Mouse (Mus musculus) hindbrain, embryonic 14.5 days (tissue): ENCODE results near the gene Bcas3. TPM values are rescaled to one million over a fixed set of nuclear protein-coding genes. Genes with fewer than 3 reads are reported as not detected.
A peak's percentile ranks its signal among the peaks of the same experiment; 100 is the strongest.

Experiments
- ATAC-seq: fragments of 200-750 bp; cut with Nextera tagmentation; 2 replicates; pipeline ENCODE4 v1.8.0; 2017; ENCODE audit warnings: moderate number of reproducible peaks, mild to moderate bottlenecking, moderate TSS enrichment, moderate library complexity; ENCODE audit not compliant: low FRiP score
- DNase-seq: peaks from one replicate; pipeline ENCODE4 v3.0.0-alpha.2; 2015; ENCODE audit warnings: low spot score
- H3K27ac ChIP-seq: fragments of 300-500 bp; sonication (generic); 2 replicates; pipeline ENCODE4 v1.5.1; 2014; ENCODE audit warnings: mild to moderate bottlenecking, moderate library complexity
- H3K27me3 ChIP-seq: fragments of 300-500 bp; sonication (generic); 2 replicates; pipeline ENCODE4 v1.6.1; 2014; ENCODE audit warnings: mild to moderate bottlenecking, low read length, mixed read lengths; ENCODE audit not compliant: control insufficient read depth, insufficient read depth
- H3K36me3 ChIP-seq: fragments of 300-500 bp; sonication (generic); replicated peaks from 2 replicates; pipeline ENCODE4 v1.6.1; 2014; ENCODE audit not compliant: control insufficient read depth, insufficient read depth
- H3K4me1 ChIP-seq: fragments of 300-500 bp; sonication (generic); replicated peaks from 2 replicates; pipeline ENCODE4 v1.6.1; 2014; ENCODE audit warnings: antibody characterized with exemption, low read length, mixed read lengths; ENCODE audit not compliant: control insufficient read depth, insufficient read depth
- H3K4me2 ChIP-seq: fragments of 300-500 bp; sonication (generic); replicated peaks from 2 replicates; pipeline ENCODE4 v1.6.1; 2014; ENCODE audit warnings: mild to moderate bottlenecking, moderate library complexity
- H3K4me3 ChIP-seq: fragments of 300-500 bp; sonication (generic); replicated peaks from 2 replicates; pipeline ENCODE4 v1.5.1; 2014; ENCODE audit warnings: mild to moderate bottlenecking, low read length
- H3K9ac ChIP-seq: fragments of 300-500 bp; sonication (generic); 2 replicates; pipeline ENCODE4 v1.6.1; 2014
- H3K9me3 ChIP-seq: fragments of 300-500 bp; sonication (generic); 2 replicates; pipeline ENCODE4 v1.6.1; 2016; ENCODE audit warnings: low read length; ENCODE audit not compliant: control insufficient read depth
- WGBS: fragments of 180-500 bp; shearing (Covaris S2); extraction: QIAGEN DNeasy Blood & Tissue Kit; methylation state at CpG from one replicate; pipeline ENCODE4 v1.1.7; 2014; 5-methylcytosine and 5-hydroxymethylcytosine counted together
- polyA plus RNA-seq: library from polyadenylated mRNA; unstranded; fragments of >200 nt; fragmentation: Nextera tagmentation; extraction: Ambion mirVana; gene quantifications from 2 replicates; pipeline ENCODE4 v1.2.1, GENCODE M21; 2014

Gene Bcas3
- 29.2 and 36.5 TPM in 2 replicates for polyA plus RNA-seq

DNA sequence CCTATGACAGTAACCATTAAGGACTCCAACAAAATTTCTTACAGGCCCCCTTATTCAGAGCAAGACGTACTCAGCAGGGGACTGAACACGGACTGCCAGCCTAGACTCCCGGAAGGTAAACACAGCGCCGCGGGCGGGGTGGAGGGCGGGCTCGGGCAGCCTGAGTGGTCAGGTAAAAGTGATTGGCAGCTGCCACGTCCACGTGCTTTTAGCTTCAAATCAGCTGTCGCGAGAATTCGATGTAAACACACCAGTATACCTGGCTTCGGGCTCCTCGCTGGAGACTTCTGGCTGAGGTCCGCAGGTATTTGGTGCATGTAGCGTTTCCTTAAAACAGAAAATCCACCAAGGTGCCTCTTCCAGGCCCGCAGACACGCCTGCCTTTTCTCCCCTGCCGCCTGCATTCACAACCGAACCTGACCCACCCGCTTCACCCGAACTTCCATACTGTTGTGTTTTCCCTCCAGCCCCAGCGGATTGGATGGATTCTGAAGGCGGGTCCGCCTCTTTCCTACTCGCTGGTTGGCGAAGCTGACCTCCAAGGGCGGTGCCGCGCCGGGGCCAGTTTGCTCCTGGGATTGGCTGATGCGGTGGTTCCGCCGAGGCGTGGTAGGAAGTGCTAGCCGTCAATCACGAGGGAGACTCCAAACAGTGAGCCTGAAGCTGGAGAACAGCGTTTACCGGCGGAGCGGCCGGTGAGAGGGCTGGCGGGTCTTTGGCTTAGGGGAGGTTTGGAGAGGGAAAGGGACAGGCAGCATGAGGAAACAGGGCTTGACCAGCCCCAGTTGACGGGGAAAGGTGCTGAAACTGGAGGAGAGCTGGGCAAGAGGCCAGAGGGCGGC lies at the start of gene Bcas3:
Gene Bcas3, plus strand, starts transcription at position 629 of the 842 bp plus-strand sequence.
- H3K4me2 ChIP-seq = peak within 1 kb of the TSS; percentile 65
- peaks cover 10% of the 10 kb centered on the region; the same call in 1 of the 2 replicates for H3K36me3 ChIP-seq
- H3K27me3 ChIP-seq = no peaks in the 10 kb centered on the region
- WGBS = under 1% methylated on average over 47 of the region's 47 CpGs
- peak; percentile 99 for ATAC-seq
- DNase-seq = peak; percentile 96
- H3K4me1 ChIP-seq = peaks cover 8% of the 10 kb centered on the region; the same call in 1 of the 2 replicates
- H3K9ac ChIP-seq = peak within 1 kb of the TSS; percentile 68
- H3K9me3 ChIP-seq = no peaks in the 10 kb centered on the region
- peak within 1 kb of the TSS; percentile 57 for H3K4me3 ChIP-seq
- no peak within 1 kb of the TSS for H3K27ac ChIP-seq

- H3K9ac ChIP-seq = no peak overlapping the region
- H3K4me1 ChIP-seq = no peaks in the 10 kb centered on the region; the same call in 1 of the 2 replicates
- H3K27ac ChIP-seq = no peak overlapping the region
- H3K27me3 ChIP-seq = no peaks in the 10 kb centered on the region
- no peaks in the 10 kb centered on the region for H3K9me3 ChIP-seq
- ATAC-seq (no peak), DNase-seq (no peak)
- no peaks in the 10 kb centered on the region for H3K36me3 ChIP-seq
- H3K4me2 ChIP-seq = no peak overlapping the region
- no peak overlapping the region for H3K4me3 ChIP-seq
- WGBS = 69% methylated on average over 4 of the region's 4 CpGs
These were observed 46.2 kb upstream of the Bcas3 start for GRCm38 (mm10) chr11:85306577-85307260.

GRCm38 (mm10) chr11:85308799-85309198 lies 44.2 kb upstream of the Bcas3 start:
- Histone ChIP-seq H3K9me3 (no peaks in the 10 kb centered on the region), H3K9ac (no peak overlapping the region), H3K27me3 (no peaks in the 10 kb centered on the region), H3K36me3 (no peaks in the 10 kb centered on the region), H3K27ac (no peak overlapping the region), H3K4me2 (no peak overlapping the region), H3K4me3 (no peak overlapping the region), H3K4me1 (peaks cover 17% of the 10 kb centered on the region)
- ATAC-seq (no peak), DNase-seq (no peak)
- 83% methylated on average over 2 of the region's 2 CpGs for WGBS

GRCm38 (mm10) chr11:85310407-85310712 lies 42.6 kb upstream of the Bcas3 start:
- WGBS = 3% methylated on average over 15 of the region's 15 CpGs
- H3K27ac ChIP-seq = peak overlapping the region; percentile 70; the same call in 1 of the 2 replicates
- no peak for DNase-seq
- ATAC-seq = no peak
- H3K4me3 ChIP-seq = peak overlapping the region; percentile 83
- H3K36me3 ChIP-seq = no peaks in the 10 kb centered on the region
- no peaks in the 10 kb centered on the region for H3K9me3 ChIP-seq
- H3K4me2 ChIP-seq = peak overlapping the region; percentile 95
- peaks cover 24% of the 10 kb centered on the region for H3K4me1 ChIP-seq
- no peaks in the 10 kb centered on the region for H3K27me3 ChIP-seq
- peak overlapping the region; percentile 62 for H3K9ac ChIP-seq

- Histone ChIP-seq H3K27me3 (no peaks in the 10 kb centered on the region), H3K36me3 (no peaks in the 10 kb centered on the region), H3K4me1 (peaks cover 24% of the 10 kb centered on the region), H3K4me2 (peak within 1 kb of the TSS; percentile 95), H3K27ac (peak within 1 kb of the TSS; percentile 94), H3K9ac (peak within 1 kb of the TSS; percentile 88), H3K9me3 (no peaks in the 10 kb centered on the region), H3K4me3 (peak within 1 kb of the TSS; percentile 83)
- WGBS = under 1% methylated on average over 78 of the region's 78 CpGs
- ATAC-seq (peak; percentile 95), DNase-seq (peak; percentile 100)
These were observed 42.0 kb upstream of the Bcas3 start, which contains the start of gene Ppm1d for GRCm38 (mm10) chr11:85310713-85311574. Gene Ppm1d, plus strand, starts transcription at chr11:85311244.

DNA sequence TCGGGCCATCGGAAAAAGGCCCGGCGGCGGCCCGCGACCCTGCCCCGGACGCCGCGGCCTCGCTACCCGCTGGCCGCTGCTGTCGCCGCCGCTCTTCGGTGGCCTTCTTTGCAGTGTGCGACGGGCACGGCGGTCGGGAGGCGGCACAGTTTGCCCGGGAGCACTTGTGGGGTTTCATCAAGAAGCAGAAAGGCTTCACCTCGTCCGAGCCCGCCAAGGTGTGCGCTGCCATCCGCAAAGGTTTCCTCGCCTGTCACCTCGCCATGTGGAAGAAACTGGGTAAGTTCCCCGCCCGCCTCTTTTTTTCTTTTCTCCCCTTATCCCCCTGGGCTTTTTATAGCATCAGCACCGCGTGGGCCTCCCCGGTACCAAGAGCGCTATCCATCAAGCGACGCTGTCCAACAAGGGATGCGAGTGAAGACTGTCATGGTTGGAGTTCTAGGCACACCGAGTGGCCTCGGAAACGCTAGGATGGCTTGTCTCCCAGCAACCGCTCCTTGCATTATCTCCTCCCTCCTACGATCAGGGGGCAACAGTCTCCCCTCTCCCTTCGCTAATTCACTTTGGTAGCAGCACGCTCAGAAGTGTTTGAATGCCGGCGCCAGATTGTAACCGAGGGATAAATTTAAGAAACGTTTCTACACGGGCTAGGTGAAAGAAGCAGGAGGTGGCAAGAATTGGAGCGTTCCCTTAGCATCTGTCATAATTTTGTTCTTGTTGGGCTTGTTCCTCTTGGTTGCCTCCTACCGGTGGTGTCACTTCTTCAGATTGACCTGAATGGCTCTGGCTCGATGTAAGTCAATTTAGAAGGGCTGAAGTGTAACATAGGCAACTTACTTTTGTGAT lies 41.1 kb upstream of the Bcas3 start:
- peak; percentile 35 for DNase-seq
- Histone ChIP-seq H3K4me1 (peaks cover 24% of the 10 kb centered on the region), H3K36me3 (no peaks in the 10 kb centered on the region), H3K27me3 (no peaks in the 10 kb centered on the region), H3K4me2 (peak overlapping the region; percentile 53), H3K4me3 (peak overlapping the region; percentile 83), H3K9me3 (no peaks in the 10 kb centered on the region), H3K27ac (peak overlapping the region; percentile 94), H3K9ac (peak overlapping the region; percentile 88)
- WGBS = under 1% methylated on average over 56 of the region's 56 CpGs
- peak; percentile 19; the same call in 1 of the 2 replicates for ATAC-seq

GRCm38 (mm10) chr11:85312818-85313217 lies 40.1 kb upstream of the Bcas3 start:
- no peaks in the 10 kb centered on the region for H3K27me3 ChIP-seq
- no peak for ATAC-seq
- H3K36me3 ChIP-seq = no peaks in the 10 kb centered on the region
- peak overlapping the region; percentile 83 for H3K4me3 ChIP-seq
- H3K9ac ChIP-seq = peak overlapping the region; percentile 88
- peaks cover 24% of the 10 kb centered on the region for H3K4me1 ChIP-seq
- H3K4me2 ChIP-seq = peak overlapping the region; percentile 53
- H3K27ac ChIP-seq = no peak overlapping the region
- 34% methylated on average over 2 of the region's 2 CpGs for WGBS
- H3K9me3 ChIP-seq = no peaks in the 10 kb centered on the region
- peak; percentile 86 for DNase-seq

GRCm38 (mm10) chr11:85313361-85313760 lies 39.6 kb upstream of the Bcas3 start:
- H3K27me3 ChIP-seq = no peaks in the 10 kb centered on the region
- H3K27ac ChIP-seq = no peak overlapping the region
- peak overlapping the region; percentile 83 for H3K4me3 ChIP-seq
- no peaks in the 10 kb centered on the region for H3K36me3 ChIP-seq
- H3K9ac ChIP-seq = peak overlapping the region; percentile 88; the same call in 1 of the 2 replicates
- no peaks in the 10 kb centered on the region for H3K9me3 ChIP-seq
- H3K4me1 ChIP-seq = peaks cover 24% of the 10 kb centered on the region
- peak overlapping the region; percentile 53 for H3K4me2 ChIP-seq
- WGBS = 83% methylated on average over 3 of the region's 3 CpGs
- DNase-seq (no peak), ATAC-seq (no peak)
